Mouse (Mus musculus) colon, adult 2 months (tissue): Measurements from ENCODE around the gene Txndc16. TPM values are rescaled to one million over a fixed set of nuclear protein-coding genes. Genes with fewer than 3 reads are reported as not detected.

Experiments
- polyA plus RNA-seq: library from polyadenylated mRNA; depleted of rRNA; stranded (reverse); fragments of >200 nt; gene quantifications from 2 replicates; pipeline ENCODE4 v1.2.3, GENCODE M21; 2012; rRNA removed

Txndc16 gene
- polyA plus RNA-seq: 4.5 and 5.7 TPM in 2 replicates

GRCm38 (mm10) chr14:45220090-45220956 is at the start of gene Txndc16:
Txndc16 (minus strand) TSS chr14:45220328.

DNA sequence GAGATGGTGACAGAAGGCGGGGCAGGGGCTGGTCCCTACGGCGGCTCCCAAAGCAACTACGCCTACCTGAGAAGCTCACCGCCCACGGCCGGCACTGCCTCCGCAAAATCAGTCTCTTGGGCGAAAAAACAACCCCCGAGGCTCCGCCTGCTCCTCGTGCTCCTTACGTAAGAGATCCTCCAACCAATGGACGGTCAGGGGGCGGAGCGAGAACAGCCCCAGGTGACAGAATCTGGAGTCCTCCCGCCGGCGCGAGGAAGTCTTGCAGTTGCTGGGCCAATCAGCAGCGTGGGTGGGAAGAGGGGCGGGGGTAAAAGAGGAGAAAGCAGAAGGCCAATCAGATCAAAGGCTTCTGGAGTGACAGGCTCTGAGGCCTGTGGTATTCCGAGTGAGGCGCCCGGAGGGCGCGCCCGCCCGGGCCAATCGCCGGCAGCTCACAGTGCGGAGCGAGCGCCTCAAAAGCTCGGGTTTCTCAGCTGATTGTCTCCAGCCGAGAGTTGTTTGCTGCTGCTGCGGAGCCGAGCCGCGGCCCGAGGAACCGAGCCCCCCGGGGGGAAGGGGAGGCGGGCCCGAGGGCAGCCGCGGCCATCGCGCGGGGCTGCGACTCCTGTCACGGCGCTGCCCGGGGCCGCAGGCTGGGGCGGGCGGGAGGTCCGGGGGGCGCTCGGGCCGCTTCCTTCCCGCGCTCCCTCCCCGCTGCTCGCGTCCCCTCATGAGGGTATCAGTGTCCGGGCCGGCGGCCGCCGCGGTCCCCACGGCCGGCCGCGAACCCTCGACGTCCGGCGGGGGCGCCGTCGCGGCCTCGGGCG is 643 bp downstream of the Txndc16 start, which contains the start of gene Gpr137c:
Gene Gpr137c, plus strand, starts transcription at position 437 of the 809 bp plus-strand sequence.

Other genes starting within 250 kb of the Txndc16 start
- 2.2 and 4.2 TPM in 2 replicates for gene Ptger2, start 232.1 kb downstream of the Txndc16 start, polyA plus RNA-seq
- 3.3 and 5.7 TPM in 2 replicates for gene Gpr137c, start 611 bp downstream of the Txndc16 start, polyA plus RNA-seq
- 4.3 and 7.4 TPM in 2 replicates for gene Ero1l, start 98.4 kb upstream of the Txndc16 start, polyA plus RNA-seq
- gene Psmc6, start 109.5 kb upstream of the Txndc16 start, polyA plus RNA-seq: 10.1 and 14.9 TPM in 2 replicates
- gene Styx, start 130.8 kb upstream of the Txndc16 start, polyA plus RNA-seq: 19.6 and 29.7 TPM in 2 replicates
- 12.8 and 14.3 TPM in 2 replicates for gene Gnpnat1, start 184.6 kb upstream of the Txndc16 start, polyA plus RNA-seq